Mouse (Mus musculus) ES-E14 (cell line): ENCODE results near the gene G430095P16Rik.
A peak's percentile ranks its signal among the peaks of the same experiment; 100 is the strongest.

Experiments used
- CHD2 ChIP-seq: IDR thresholded peaks from 2 replicates; pipeline ENCODE4 v1.6.1; 2014; ENCODE audit warnings: mild to moderate bottlenecking, low read depth, low read length, inconsistent platforms
- HCFC1 ChIP-seq: IDR thresholded peaks from 2 replicates; pipeline ENCODE4 v1.6.1; 2012; ENCODE audit warnings: low read length, inconsistent platforms, borderline replicate concordance; ENCODE audit not compliant: insufficient read depth
- ZC3H11A ChIP-seq: IDR thresholded peaks from 2 replicates; pipeline ENCODE4 v1.6.1; 2012; ENCODE audit warnings: low read depth, mild to moderate bottlenecking, inconsistent platforms, low read length, borderline replicate concordance
- ZNF384 ChIP-seq: IDR thresholded peaks from 2 replicates; pipeline ENCODE4 v1.6.1; 2012; ENCODE audit warnings: low read depth, low read length, inconsistent platforms

GRCm38 (mm10) chr8:84689091-84689915 is 33.5 kb upstream of the G430095P16Rik start:
- peak; percentile 51; the same call in 1 of the 2 replicates for TF ChIP-seq CHD2
- TF ChIP-seq ZNF384 = no peak
- peak; percentile 88 for TF ChIP-seq HCFC1
- no peak for TF ChIP-seq ZC3H11A
